Mouse (Mus musculus) neural tube, embryonic 14.5 days (tissue): ENCODE measurements at regions not wholly inside any gene's neighbourhood (a gene's known extent, or its start where the extent isn't known, plus 50 kb on each side); places are given as distances from the start of the nearest gene placed in this dataset.

ENCODE experiments used
- ATAC-seq: fragments of 200-750 bp; cut with Nextera tagmentation; 2 replicates; pipeline ENCODE4 v1.8.0; 2017; ENCODE audit warnings: low read depth, mild to moderate bottlenecking, moderate TSS enrichment, moderate library complexity
- H3K27ac ChIP-seq: fragments of 300-500 bp; sonication (generic); 2 replicates; pipeline ENCODE4 v1.5.1; 2014; ENCODE audit warnings: low read depth, mild to moderate bottlenecking, control low read depth, low read length, moderate library complexity, mixed read lengths
- H3K27me3 ChIP-seq: fragments of 300-500 bp; sonication (generic); 2 replicates; pipeline ENCODE4 v1.6.1; 2014; ENCODE audit warnings: low read length; ENCODE audit not compliant: control insufficient read depth, insufficient read depth
- H3K36me3 ChIP-seq: fragments of 300-500 bp; sonication (generic); 2 replicates; pipeline ENCODE4 v1.6.1; 2014; ENCODE audit warnings: low read length, mixed read lengths; ENCODE audit not compliant: control insufficient read depth, insufficient read depth
- H3K4me1 ChIP-seq: fragments of 300-500 bp; sonication (generic); 2 replicates; pipeline ENCODE4 v1.6.1; 2014; ENCODE audit warnings: low read length; ENCODE audit not compliant: control insufficient read depth, insufficient read depth
- H3K4me2 ChIP-seq: fragments of 300-500 bp; sonication (generic); 2 replicates; pipeline ENCODE4 v1.6.1; 2014; ENCODE audit warnings: mild to moderate bottlenecking, low read depth, low read length, control low read depth
- H3K4me3 ChIP-seq: fragments of 300-500 bp; sonication (generic); 2 replicates; pipeline ENCODE4 v1.5.1; 2014; ENCODE audit warnings: low read depth, low read length, control low read depth, mixed read lengths
- H3K9ac ChIP-seq: fragments of 300-500 bp; sonication (generic); replicated peaks from 2 replicates; pipeline ENCODE4 v1.6.1; 2014; ENCODE audit warnings: low read depth, mild to moderate bottlenecking, control low read depth, low read length, mixed read lengths
- H3K9me3 ChIP-seq: fragments of 300-500 bp; sonication (generic); 2 replicates; pipeline ENCODE4 v1.6.1; 2016; ENCODE audit warnings: low read length; ENCODE audit not compliant: control insufficient read depth
- WGBS: fragments of 180-500 bp; shearing (Covaris S2); extraction: QIAGEN DNeasy Blood & Tissue Kit; methylation state at CpG from one replicate; pipeline ENCODE4 v1.1.7; 2014; 5-methylcytosine and 5-hydroxymethylcytosine counted together

DNA sequence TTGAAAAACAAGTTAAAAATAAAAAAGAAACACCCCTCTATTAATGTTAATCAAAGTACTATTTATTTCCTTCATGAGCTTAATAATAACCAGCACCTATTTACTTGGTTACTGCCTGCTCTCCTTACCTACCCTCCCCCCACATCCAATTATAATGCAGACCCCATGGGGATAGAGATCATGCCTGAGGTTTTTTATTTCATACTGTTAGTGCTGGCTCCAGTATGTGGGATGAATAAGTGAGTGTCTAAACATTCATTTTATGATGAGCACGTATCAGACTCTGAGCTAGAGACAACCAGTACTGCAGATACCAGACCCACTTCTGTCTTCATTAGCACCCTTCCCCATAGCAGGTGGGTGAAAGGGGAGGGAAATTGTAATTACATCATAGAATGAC lies 83.6 kb upstream of the Atp1b1 start:
- WGBS, result 73% methylated on average over 1 of the region's 1 CpGs
- Histone ChIP-seq H3K27ac (no peak overlapping the region), H3K36me3 (no peaks in the 10 kb centered on the region), H3K27me3 (no peaks in the 10 kb centered on the region), H3K9me3 (no peaks in the 10 kb centered on the region), H3K4me3 (no peak overlapping the region), H3K4me2 (no peak overlapping the region), H3K4me1 (no peaks in the 10 kb centered on the region), H3K9ac (no peak overlapping the region)
- ATAC-seq, result no peak

DNA sequence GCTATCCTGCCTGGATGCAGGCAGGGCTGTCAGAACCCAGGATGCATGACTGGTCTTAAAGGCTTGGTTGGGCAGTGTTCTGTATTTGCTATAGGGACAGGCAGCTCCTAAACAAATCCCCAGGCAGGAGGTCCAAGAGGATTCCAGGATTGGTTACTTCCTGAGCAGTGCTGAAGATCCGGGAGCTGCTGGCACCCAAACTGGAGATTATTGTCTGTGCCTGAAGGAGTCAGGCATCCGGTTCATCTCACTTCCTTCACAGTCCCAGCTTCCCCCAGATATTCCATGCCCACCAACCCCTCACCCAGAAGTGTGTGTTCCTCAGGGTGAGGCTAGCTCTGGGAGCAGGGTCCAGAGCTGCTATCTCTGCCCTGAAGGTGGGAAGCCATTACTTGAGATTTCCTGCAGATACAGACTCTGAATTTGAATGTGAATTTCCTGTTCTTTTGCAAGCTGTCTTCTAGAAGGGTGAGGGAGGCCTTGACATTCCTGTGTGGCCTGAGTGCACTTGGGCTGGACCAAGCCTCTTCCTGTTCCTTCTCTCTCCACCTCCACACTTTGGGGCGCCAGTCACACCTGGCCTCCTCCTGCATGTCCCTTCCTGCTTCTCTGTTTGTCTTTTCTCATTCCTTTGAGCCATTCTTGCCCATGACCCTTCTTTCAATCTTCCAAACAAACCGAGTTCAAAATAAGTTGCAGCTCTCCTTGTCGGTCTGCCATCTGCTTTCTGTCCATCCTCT lies 80.3 kb upstream of the Atp1b1 start:
- Histone ChIP-seq H3K9me3 (no peaks in the 10 kb centered on the region), H3K4me1 (no peaks in the 10 kb centered on the region), H3K27me3 (no peaks in the 10 kb centered on the region), H3K9ac (no peak overlapping the region), H3K27ac (no peak overlapping the region), H3K4me2 (no peak overlapping the region), H3K36me3 (no peaks in the 10 kb centered on the region), H3K4me3 (no peak overlapping the region)
- WGBS, result 85% methylated on average over 5 of the region's 5 CpGs
- ATAC-seq, result no peak

- Histone ChIP-seq H3K9ac (no peak overlapping the region), H3K4me3 (no peak overlapping the region), H3K4me2 (no peak overlapping the region), H3K36me3 (no peaks in the 10 kb centered on the region), H3K4me1 (no peaks in the 10 kb centered on the region), H3K27ac (no peak overlapping the region), H3K9me3 (no peaks in the 10 kb centered on the region), H3K27me3 (no peaks in the 10 kb centered on the region)
- ATAC-seq, result no peak
- 81% methylated on average over 7 of the region's 7 CpGs for WGBS
Measured at GRCm38 (mm10) chr1:164537324-164537948, 79.3 kb upstream of the Atp1b1 start.

DNA sequence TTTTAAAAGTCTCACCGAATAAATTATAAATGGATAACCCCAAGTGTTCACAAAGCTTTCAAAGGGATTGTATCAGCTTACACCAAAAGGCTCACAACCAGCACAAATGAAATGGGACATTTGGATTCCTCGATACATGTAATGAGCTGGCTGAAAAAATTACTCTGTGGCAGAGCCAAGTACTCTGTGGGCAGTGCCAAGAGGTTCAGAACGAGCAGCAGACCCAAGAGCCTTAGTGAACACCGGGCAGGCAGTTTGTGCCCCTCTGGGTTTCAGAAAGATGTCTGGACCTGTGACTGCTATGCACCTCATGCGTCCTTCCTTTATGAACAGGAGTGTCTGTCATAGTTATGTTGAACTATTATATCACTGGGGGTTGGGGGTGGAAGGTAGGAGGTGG lies 74.0 kb upstream of the Atp1b1 start:
- no peak for ATAC-seq
- Histone ChIP-seq H3K4me1 (no peaks in the 10 kb centered on the region), H3K4me3 (no peak overlapping the region), H3K36me3 (no peaks in the 10 kb centered on the region), H3K9ac (no peak overlapping the region), H3K9me3 (no peaks in the 10 kb centered on the region), H3K27me3 (no peaks in the 10 kb centered on the region), H3K4me2 (no peak overlapping the region), H3K27ac (no peak overlapping the region)
- WGBS, result 91% methylated on average over 5 of the region's 5 CpGs

- Histone ChIP-seq H3K36me3 (no peaks in the 10 kb centered on the region), H3K4me3 (no peak overlapping the region), H3K4me2 (no peak overlapping the region), H3K27me3 (no peaks in the 10 kb centered on the region), H3K27ac (no peak overlapping the region), H3K9ac (no peak overlapping the region), H3K9me3 (no peaks in the 10 kb centered on the region), H3K4me1 (no peaks in the 10 kb centered on the region)
- ATAC-seq, result no peak
- 40% methylated on average over 1 of the region's 1 CpGs for WGBS
Measured at GRCm38 (mm10) chr1:164531741-164532140, 73.6 kb upstream of the Atp1b1 start.

DNA sequence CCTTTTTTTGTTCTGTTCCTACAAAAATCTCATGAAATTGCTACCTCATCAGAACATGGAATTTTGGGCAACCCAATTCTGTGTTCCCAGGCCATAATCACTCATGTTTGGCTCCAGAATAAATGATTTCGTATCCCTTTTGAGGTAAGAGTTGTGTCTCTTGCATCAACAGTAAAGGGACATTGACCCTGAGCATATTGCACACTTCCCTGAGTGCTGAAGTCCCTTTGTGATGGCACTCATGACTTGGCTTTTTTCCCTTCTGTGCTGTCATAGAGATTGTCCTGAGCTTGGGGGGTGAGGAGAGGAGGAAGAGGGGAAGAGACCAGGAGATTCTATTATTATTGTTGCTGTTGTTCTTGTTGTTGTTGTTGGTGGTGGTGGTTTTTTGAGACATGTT lies 68.6 kb upstream of the Atp1b1 start:
- no peaks in the 10 kb centered on the region for H3K27me3 ChIP-seq
- H3K36me3 ChIP-seq, result no peaks in the 10 kb centered on the region
- H3K27ac ChIP-seq, result no peak overlapping the region
- no peaks in the 10 kb centered on the region for H3K9me3 ChIP-seq
- H3K4me1 ChIP-seq, result no peaks in the 10 kb centered on the region
- no peak overlapping the region for H3K4me2 ChIP-seq
- ATAC-seq, result no peak
- no peak overlapping the region for H3K4me3 ChIP-seq
- 97% methylated on average over 1 of the region's 1 CpGs for WGBS
- no peak overlapping the region for H3K9ac ChIP-seq

GRCm38 (mm10) chr1:164522377-164523150 lies 64.4 kb upstream of the Atp1b1 start:
- H3K27ac ChIP-seq, result no peak overlapping the region
- no peak overlapping the region for H3K9ac ChIP-seq
- no peaks in the 10 kb centered on the region for H3K9me3 ChIP-seq
- 85% methylated on average over 3 of the region's 3 CpGs for WGBS
- no peaks in the 10 kb centered on the region for H3K36me3 ChIP-seq
- H3K4me2 ChIP-seq, result no peak overlapping the region
- H3K27me3 ChIP-seq, result no peaks in the 10 kb centered on the region
- H3K4me3 ChIP-seq, result no peak overlapping the region
- no peak for ATAC-seq
- no peaks in the 10 kb centered on the region for H3K4me1 ChIP-seq

DNA sequence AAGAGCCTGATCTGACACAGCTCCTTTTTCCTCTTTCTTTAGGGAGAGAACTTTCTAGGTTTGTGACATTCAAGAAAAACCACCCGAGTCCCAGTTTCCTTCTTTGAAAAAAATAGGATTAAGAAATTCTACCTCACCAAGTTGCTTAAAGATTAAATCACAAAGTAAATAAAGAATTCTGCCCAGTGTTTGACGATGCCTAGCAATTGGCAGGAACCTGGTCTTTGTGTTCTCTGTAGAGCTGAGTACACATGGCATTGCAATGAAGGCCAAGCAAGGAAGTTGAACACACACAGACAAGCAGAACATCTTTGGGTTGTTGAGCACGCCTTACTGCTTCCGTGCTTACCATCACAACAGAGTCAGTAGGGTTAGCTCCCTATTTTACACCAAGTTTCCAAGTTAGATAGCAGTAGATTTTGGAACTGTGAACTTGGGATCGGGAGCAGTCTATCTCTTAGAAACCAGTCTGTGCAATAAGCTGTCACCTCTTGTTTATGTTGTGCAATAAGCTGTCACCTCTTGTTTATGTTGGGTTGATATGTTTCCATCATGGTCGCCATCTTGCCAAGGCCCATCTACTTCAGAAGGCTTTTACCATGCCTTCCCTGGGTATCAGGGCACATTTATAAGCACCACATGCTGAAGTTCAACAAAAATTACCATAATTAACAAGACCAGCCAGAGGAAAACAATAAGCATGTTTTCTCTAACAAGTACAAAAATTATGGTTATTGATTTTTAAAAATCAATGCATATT lies 63.4 kb upstream of the Atp1b1 start:
- Histone ChIP-seq H3K9me3 (no peaks in the 10 kb centered on the region), H3K4me3 (no peak overlapping the region), H3K4me2 (no peak overlapping the region), H3K4me1 (no peaks in the 10 kb centered on the region), H3K9ac (no peak overlapping the region), H3K36me3 (no peaks in the 10 kb centered on the region), H3K27me3 (no peaks in the 10 kb centered on the region), H3K27ac (no peak overlapping the region)
- WGBS, result 96% methylated on average over 6 of the region's 6 CpGs
- no peak for ATAC-seq
